Mouse (Mus musculus): Measurements from ENCODE around the gene Olfr632. TPM values are rescaled to one million over a fixed set of nuclear protein-coding genes. Genes with fewer than 3 reads are reported as not detected.

Gene Olfr632
- polyA plus RNA-seq, 1 experiment from 2014 or later = not detected

Other genes with a start within 250 kb of the Olfr632 start
- gene Olfr243, start 219.7 kb upstream of the Olfr632 start, polyA plus RNA-seq (2016; fragmentation: Nextera tagmentation; extraction: Ambion mirVana) = not detected in 2 replicates
- not detected in 2 replicates for gene Olfr628, start 204.0 kb upstream of the Olfr632 start, polyA plus RNA-seq (2016; fragmentation: Nextera tagmentation; extraction: Ambion mirVana)
- gene Olfr629, start 189.4 kb upstream of the Olfr632 start, polyA plus RNA-seq (2016; fragmentation: Nextera tagmentation; extraction: Ambion mirVana) = not detected in 2 replicates
- not detected in 2 replicates for gene Olfr630, start 177.0 kb upstream of the Olfr632 start, polyA plus RNA-seq (2016; fragmentation: Nextera tagmentation; extraction: Ambion mirVana)
- gene Olfr69, start 162.8 kb upstream of the Olfr632 start, polyA plus RNA-seq (2016; fragmentation: Nextera tagmentation; extraction: Ambion mirVana) = not detected in 2 replicates
- not detected in 2 replicates for gene Olfr68, start 154.6 kb upstream of the Olfr632 start, polyA plus RNA-seq (2016; fragmentation: Nextera tagmentation; extraction: Ambion mirVana)
- not detected in 2 replicates for gene Olfr67, start 142.5 kb upstream of the Olfr632 start, polyA plus RNA-seq (2016; fragmentation: Nextera tagmentation; extraction: Ambion mirVana)
- gene Hbb-bt, start 120.4 kb upstream of the Olfr632 start, polyA plus RNA-seq (2016; fragmentation: Nextera tagmentation; extraction: Ambion mirVana) = 172 and 327 TPM in 2 replicates
- gene Hbb-bs, start 106.3 kb upstream of the Olfr632 start, polyA plus RNA-seq (2016; fragmentation: Nextera tagmentation; extraction: Ambion mirVana) = 49.0 and 110 TPM in 2 replicates
- 0.29 TPM in 1 of 2 replicates, not detected in the other for gene Hbb-bh2, start 93.8 kb upstream of the Olfr632 start, polyA plus RNA-seq (2016; fragmentation: Nextera tagmentation; extraction: Ambion mirVana)
- 2,391 and 3,747 TPM in 2 replicates for gene Hbb-bh1, start 91.2 kb upstream of the Olfr632 start, polyA plus RNA-seq (2016; fragmentation: Nextera tagmentation; extraction: Ambion mirVana)
- gene Hbb-y, start 81.1 kb upstream of the Olfr632 start, polyA plus RNA-seq (2016; fragmentation: Nextera tagmentation; extraction: Ambion mirVana) = 6,719 and 7,575 TPM in 2 replicates
- not detected in 2 replicates for gene Olfr66, start 48.1 kb upstream of the Olfr632 start, polyA plus RNA-seq (2016; fragmentation: Nextera tagmentation; extraction: Ambion mirVana)
- gene Olfr64, start 39.9 kb upstream of the Olfr632 start, polyA plus RNA-seq (2016; fragmentation: Nextera tagmentation; extraction: Ambion mirVana) = not detected in 2 replicates
- gene Olfr65, start 30.9 kb upstream of the Olfr632 start, polyA plus RNA-seq (2016; fragmentation: Nextera tagmentation; extraction: Ambion mirVana) = not detected in 2 replicates
- gene Olfr631, start 5.5 kb upstream of the Olfr632 start, polyA plus RNA-seq (2016; fragmentation: Nextera tagmentation; extraction: Ambion mirVana) = not detected in 2 replicates
- not detected in 2 replicates for gene Olfr633, start 10.1 kb downstream of the Olfr632 start, polyA plus RNA-seq (2016; fragmentation: Nextera tagmentation; extraction: Ambion mirVana)
- gene Olfr635, start 36.8 kb downstream of the Olfr632 start, polyA plus RNA-seq (2016; fragmentation: Nextera tagmentation; extraction: Ambion mirVana) = not detected in 2 replicates
- not detected in 2 replicates for gene Olfr638, start 64.4 kb downstream of the Olfr632 start, polyA plus RNA-seq (2016; fragmentation: Nextera tagmentation; extraction: Ambion mirVana)
- 0.03 TPM in 1 of 2 replicates, not detected in the other for gene Olfr639, start 83.0 kb downstream of the Olfr632 start, polyA plus RNA-seq (2016; fragmentation: Nextera tagmentation; extraction: Ambion mirVana)
- not detected in 2 replicates for gene Olfr640, start 91.2 kb downstream of the Olfr632 start, polyA plus RNA-seq (2016; fragmentation: Nextera tagmentation; extraction: Ambion mirVana)
- not detected in 2 replicates for gene Olfr641, start 101.1 kb downstream of the Olfr632 start, polyA plus RNA-seq (2016; fragmentation: Nextera tagmentation; extraction: Ambion mirVana)
- gene Olfr642, start 118.3 kb downstream of the Olfr632 start, polyA plus RNA-seq (2016; fragmentation: Nextera tagmentation; extraction: Ambion mirVana) = not detected in 2 replicates
- gene 4930516K23Rik, start 127.1 kb downstream of the Olfr632 start, polyA plus RNA-seq (2016; fragmentation: Nextera tagmentation; extraction: Ambion mirVana) = not detected in 2 replicates
- not detected in 2 replicates for gene Olfr644, start 137.5 kb downstream of the Olfr632 start, polyA plus RNA-seq (2016; fragmentation: Nextera tagmentation; extraction: Ambion mirVana)
- not detected in 2 replicates for gene Olfr645, start 151.1 kb downstream of the Olfr632 start, polyA plus RNA-seq (2016; fragmentation: Nextera tagmentation; extraction: Ambion mirVana)
- not detected in 2 replicates for gene Olfr646, start 170.5 kb downstream of the Olfr632 start, polyA plus RNA-seq (2016; fragmentation: Nextera tagmentation; extraction: Ambion mirVana)
- gene Ubqln5, start 195.5 kb downstream of the Olfr632 start, polyA plus RNA-seq (2016; fragmentation: Nextera tagmentation; extraction: Ambion mirVana) = not detected in 2 replicates
- not detected in 2 replicates for gene Olfr643, start 203.1 kb downstream of the Olfr632 start, polyA plus RNA-seq (2016; fragmentation: Nextera tagmentation; extraction: Ambion mirVana)
- not detected in 2 replicates for gene Ubqln3, start 208.9 kb downstream of the Olfr632 start, polyA plus RNA-seq (2016; fragmentation: Nextera tagmentation; extraction: Ambion mirVana)
- gene Ubqlnl, start 216.2 kb downstream of the Olfr632 start, polyA plus RNA-seq (2016; fragmentation: Nextera tagmentation; extraction: Ambion mirVana) = not detected in 2 replicates
- gene Olfm5, start 230.5 kb downstream of the Olfr632 start, polyA plus RNA-seq (2016; fragmentation: Nextera tagmentation; extraction: Ambion mirVana) = not detected in 2 replicates
- 0.16 and 0.29 TPM in 2 replicates for gene Olfr648, start 249.0 kb downstream of the Olfr632 start, polyA plus RNA-seq (2016; fragmentation: Nextera tagmentation; extraction: Ambion mirVana)